Mouse (Mus musculus) thymus, adult 2 months (tissue): ENCODE data around the gene Slc28a3. TPM values are rescaled to one million over a fixed set of nuclear protein-coding genes. Genes with fewer than 3 reads are reported as not detected.

Source experiments
- DNase-seq: peaks from one replicate; pipeline ENCODE4 v3.0.0; 2021
- H3K27ac ChIP-seq: fragments of 200-500 bp; 2 replicates; pipeline ENCODE4 v1.5.1; 2012; ENCODE audit warnings: low read length, control low read depth; ENCODE audit not compliant: control insufficient read depth, insufficient read depth
- H3K27me3 ChIP-seq: fragments of 200-500 bp; 2 replicates; pipeline ENCODE4 v1.6.1; 2012; ENCODE audit warnings: mild to moderate bottlenecking, low read length, moderate library complexity, mixed read lengths; ENCODE audit not compliant: control insufficient read depth, insufficient read depth
- H3K36me3 ChIP-seq: fragments of 200-500 bp; 2 replicates; pipeline ENCODE4 v1.6.1; 2012; ENCODE audit warnings: mild to moderate bottlenecking, low read length, moderate library complexity; ENCODE audit not compliant: control insufficient read depth, insufficient read depth
- H3K4me1 ChIP-seq: fragments of 200-500 bp; replicated peaks from 2 replicates; pipeline ENCODE4 v1.6.1; 2012; ENCODE audit warnings: low read length; ENCODE audit not compliant: control insufficient read depth, insufficient read depth
- H3K4me3 ChIP-seq: fragments of 200-500 bp; 2 replicates; pipeline ENCODE4 v1.5.1; 2012; ENCODE audit warnings: mild to moderate bottlenecking, low read length, control low read depth, moderate library complexity; ENCODE audit not compliant: control insufficient read depth, insufficient read depth
- CTCF ChIP-seq: fragments of 200-500 bp; IDR thresholded peaks from 2 replicates; pipeline ENCODE4 v1.5.1; 2012; ENCODE audit warnings: mild to moderate bottlenecking, control low read depth, low read length, moderate library complexity, borderline replicate concordance; ENCODE audit not compliant: control insufficient read depth, poor library complexity, insufficient read depth; ENCODE audit errors: extremely low read depth
- POLR2A ChIP-seq: fragments of 200-500 bp; IDR thresholded peaks from 2 replicates; pipeline ENCODE4 v1.6.1; 2012; ENCODE audit warnings: mild to moderate bottlenecking, low read length, control low read depth, moderate library complexity; ENCODE audit not compliant: control insufficient read depth, poor library complexity, insufficient read depth; ENCODE audit errors: extremely low read depth
- WGBS: fragments of 180-500 bp; shearing (Covaris S2); methylation state at CpG from one replicate; pipeline ENCODE4 v1.1.7; 2018; 5-methylcytosine and 5-hydroxymethylcytosine counted together
- polyA plus RNA-seq: library from polyadenylated mRNA; depleted of rRNA; stranded (reverse); fragments of >200 nt; gene quantifications from 2 replicates; pipeline ENCODE4 v1.2.3, GENCODE M21; 2012

Slc28a3 gene
- polyA plus RNA-seq, 1 experiment: 0.07 TPM

DNA sequence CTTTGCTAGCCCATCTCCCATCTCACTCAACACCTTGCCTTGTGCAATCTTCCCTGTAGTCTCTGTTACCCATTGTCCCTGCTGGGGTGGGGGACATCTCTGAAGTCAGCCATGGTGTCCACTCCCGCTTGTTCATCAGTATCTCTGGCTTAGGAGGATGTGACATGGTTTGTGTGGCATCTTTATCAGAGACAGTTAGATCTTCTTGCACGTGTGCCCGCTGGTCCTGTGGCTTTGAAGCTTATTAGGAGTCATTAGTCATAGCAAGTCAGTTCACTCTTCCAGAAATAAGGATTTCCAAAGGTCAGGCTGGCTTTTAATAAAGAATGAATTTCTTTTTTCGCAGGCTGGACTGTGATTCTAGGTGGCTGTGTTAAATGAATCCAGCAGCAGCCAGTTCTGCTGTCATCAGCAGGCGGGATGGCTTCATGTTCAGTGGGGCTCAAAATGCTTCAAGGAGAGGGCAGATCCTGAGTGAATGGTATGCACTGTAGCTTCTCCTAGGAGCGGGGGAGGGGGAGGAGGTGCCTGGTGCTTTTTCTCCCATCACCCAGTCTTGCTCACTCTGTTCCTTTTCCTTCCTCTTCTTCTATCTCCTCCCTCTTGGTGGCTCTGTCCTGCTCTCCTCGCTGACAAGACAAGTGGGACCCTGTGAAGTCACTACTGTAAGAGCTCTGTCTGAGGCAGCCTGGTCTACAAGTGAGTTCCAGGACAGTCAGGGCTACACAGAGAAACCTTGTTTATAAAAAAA, 89.9 kb downstream of the Slc28a3 start:
- no peak overlapping the region for H3K27ac ChIP-seq
- 71% methylated on average over 7 of the region's 7 CpGs for WGBS
- no peak for DNase-seq
- no peaks in the 10 kb centered on the region for H3K4me1 ChIP-seq
- no peaks in the 10 kb centered on the region; the same call in 1 of the 2 replicates for H3K27me3 ChIP-seq
- H3K4me3 ChIP-seq: no peak overlapping the region
- H3K36me3 ChIP-seq: no peaks in the 10 kb centered on the region
- TF ChIP-seq CTCF: no peak
- no peak for TF ChIP-seq POLR2A

DNA sequence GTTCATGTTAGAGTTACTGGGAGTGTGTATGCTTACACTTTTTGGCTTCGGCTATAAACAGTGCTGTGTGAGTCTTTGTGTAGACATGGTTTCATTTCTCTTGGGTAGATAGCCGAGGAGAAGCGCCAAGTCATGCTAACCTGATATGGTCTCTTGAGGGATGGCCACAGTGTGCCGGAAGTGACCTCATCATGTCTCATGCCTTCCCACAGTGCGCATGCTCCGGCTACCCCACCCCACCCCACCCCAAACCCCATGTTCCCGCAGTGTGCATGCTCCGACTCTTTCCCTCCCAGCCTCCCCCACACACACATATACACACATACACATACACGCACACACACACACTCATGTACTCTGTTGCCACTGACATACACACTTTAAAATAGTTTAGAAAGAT, 90.6 kb downstream of the Slc28a3 start:
- H3K36me3 ChIP-seq: no peaks in the 10 kb centered on the region
- H3K4me1 ChIP-seq: no peaks in the 10 kb centered on the region
- no peak for TF ChIP-seq CTCF
- no peak for TF ChIP-seq POLR2A
- H3K4me3 ChIP-seq: no peak overlapping the region
- no peaks in the 10 kb centered on the region; the same call in 1 of the 2 replicates for H3K27me3 ChIP-seq
- DNase-seq: no peak
- WGBS: 88% methylated on average over 9 of the region's 9 CpGs
- H3K27ac ChIP-seq: no peak overlapping the region

DNA sequence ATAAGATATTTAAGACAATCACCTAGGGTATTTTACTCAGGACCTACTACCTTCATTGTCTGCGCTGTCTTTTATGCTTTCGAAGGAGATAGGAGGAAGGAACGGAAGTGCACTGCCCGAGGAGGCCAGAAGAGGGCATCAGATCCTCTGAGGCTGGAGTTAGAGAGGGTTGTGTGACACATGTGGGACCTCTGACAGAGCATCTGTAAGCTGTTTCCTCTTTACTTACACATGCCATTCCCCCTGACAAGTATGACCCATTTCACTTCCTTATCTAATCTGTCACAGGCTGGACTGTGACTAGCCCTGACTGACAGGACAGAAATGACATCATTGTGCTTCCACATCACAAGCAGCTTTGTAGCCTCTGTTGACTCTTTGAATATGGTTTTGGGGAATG, 94.4 kb downstream of the Slc28a3 start:
- H3K36me3 ChIP-seq: no peaks in the 10 kb centered on the region
- no peak for TF ChIP-seq POLR2A
- no peak for TF ChIP-seq CTCF
- H3K27ac ChIP-seq: no peak overlapping the region
- no peaks in the 10 kb centered on the region for H3K27me3 ChIP-seq
- 97% methylated on average over 4 of the region's 4 CpGs for WGBS
- no peaks in the 10 kb centered on the region for H3K4me1 ChIP-seq
- DNase-seq: no peak
- H3K4me3 ChIP-seq: no peak overlapping the region

DNA sequence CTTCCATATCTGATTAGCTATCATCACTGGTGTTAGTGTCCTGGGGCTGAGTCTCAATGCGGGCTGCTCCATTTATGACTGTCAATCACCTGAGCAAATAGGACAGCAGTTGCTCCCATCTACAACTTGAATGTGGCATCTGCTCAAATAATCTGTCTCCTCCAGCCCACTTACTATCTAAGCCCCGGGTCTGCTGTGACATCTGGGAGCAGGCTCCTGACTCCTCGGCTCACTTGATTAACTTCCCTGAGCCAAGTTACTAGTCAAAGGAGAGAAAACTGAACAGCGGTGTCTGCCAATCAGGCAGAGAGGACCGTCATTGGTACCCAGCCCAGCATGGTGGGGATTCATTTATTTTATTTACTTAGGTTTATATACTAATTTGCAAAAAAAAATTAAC, 95.0 kb downstream of the Slc28a3 start:
- no peaks in the 10 kb centered on the region for H3K36me3 ChIP-seq
- H3K4me3 ChIP-seq: no peak overlapping the region
- H3K27ac ChIP-seq: no peak overlapping the region
- no peak for TF ChIP-seq POLR2A
- TF ChIP-seq CTCF: no peak
- H3K27me3 ChIP-seq: no peaks in the 10 kb centered on the region
- WGBS: 92% methylated on average over 5 of the region's 5 CpGs
- no peak for DNase-seq
- no peaks in the 10 kb centered on the region for H3K4me1 ChIP-seq

DNA sequence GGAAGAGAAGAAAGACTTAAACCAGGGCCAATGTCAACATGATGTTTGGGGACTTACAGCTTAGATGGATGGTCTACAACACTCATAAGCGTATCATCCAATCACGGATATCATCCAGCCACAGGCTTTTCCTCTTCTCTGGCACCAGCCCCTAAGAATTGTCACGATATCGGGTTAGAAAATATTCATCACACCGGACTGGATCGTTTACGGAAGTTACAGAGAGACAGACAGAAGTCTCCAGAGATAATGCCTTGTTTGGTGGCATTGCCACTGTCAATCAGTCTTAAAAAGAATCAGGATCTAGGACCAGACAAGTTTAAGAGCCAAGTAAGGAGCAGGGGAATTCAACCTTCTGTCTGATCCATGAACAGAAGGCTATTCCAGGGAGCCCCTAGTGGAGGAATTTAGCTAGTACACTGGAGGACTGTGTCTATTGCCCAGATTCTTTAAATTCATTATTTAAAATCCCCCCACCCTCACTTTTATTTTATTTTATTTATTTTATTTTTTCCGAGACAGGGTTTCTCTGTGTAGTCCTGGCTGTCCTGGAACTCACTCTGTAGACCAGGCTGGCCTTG, 96.4 kb downstream of the Slc28a3 start:
- Histone ChIP-seq H3K27me3 (no peaks in the 10 kb centered on the region), H3K27ac (no peak overlapping the region), H3K4me3 (no peak overlapping the region), H3K36me3 (no peaks in the 10 kb centered on the region), H3K4me1 (no peaks in the 10 kb centered on the region)
- TF ChIP-seq POLR2A (no peak), CTCF (no peak)
- 87% methylated on average over 8 of the region's 8 CpGs for WGBS
- no peak for DNase-seq

DNA sequence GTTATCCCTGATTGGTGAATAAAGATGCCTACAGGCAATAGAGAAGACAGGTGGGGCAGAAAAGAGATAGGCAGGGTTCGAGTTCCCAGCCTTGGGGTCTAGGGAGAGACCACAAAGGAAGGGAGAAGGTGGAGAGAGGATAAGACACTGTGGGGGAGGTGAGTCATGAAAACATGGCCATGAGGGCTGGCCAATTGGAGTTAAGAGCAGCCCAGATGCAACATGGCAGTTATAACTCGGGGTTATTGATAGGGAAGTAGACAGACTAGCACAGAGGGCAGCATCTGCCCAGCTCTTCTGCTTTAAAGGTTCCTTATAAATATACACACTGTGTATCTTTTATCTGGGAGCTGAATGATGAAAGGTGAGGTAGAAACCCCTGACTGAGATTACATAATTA, 98.8 kb downstream of the Slc28a3 start:
- TF ChIP-seq POLR2A (no peak), CTCF (no peak)
- no peak for DNase-seq
- Histone ChIP-seq H3K4me3 (no peak overlapping the region), H3K4me1 (no peaks in the 10 kb centered on the region), H3K27ac (no peak overlapping the region), H3K36me3 (no peaks in the 10 kb centered on the region), H3K27me3 (no peaks in the 10 kb centered on the region)
- 57% methylated on average over 2 of the region's 2 CpGs for WGBS
